Mouse (Mus musculus): ENCODE results near the gene March1. TPM values are rescaled to one million over a fixed set of nuclear protein-coding genes. Genes with fewer than 3 reads are reported as not detected.

The March1 gene
- total and polyA plus RNA-seq, 3 experiments: 0.04 TPM; not detected in 2

GRCm38 (mm10) chr8:66406596-66407361 lies 789.1 kb downstream of the March1 start:
- TF ChIP-seq ETS1 (IDR thresholded peaks at IDR 0.05; ENCODE audit: low read depth, low read length): no peak
- peak in 1 of 3 experiments; percentile 29; a peak in 2 of 6 replicates for TF ChIP-seq CTCF (IDR thresholded peaks at IDR 0.05 in 2 of 3, conservative IDR thresholded peaks at IDR 0.05 in 1 of 3; ENCODE audit: control insufficient read depth in 1 of 3, insufficient read depth in 1 of 3, low read depth in 2 of 3, low read length in 3 of 3, poor library complexity in 1 of 3, severe bottlenecking in 1 of 3)
- no peak for TF ChIP-seq BHLHE40 (IDR thresholded peaks at IDR 0.05; ENCODE audit: borderline replicate concordance, low read depth, low read length)
- no peak overlapping the region for H3K27ac ChIP-seq (ENCODE audit: control insufficient read depth, low read depth, low read length)
- H3K9ac ChIP-seq (ENCODE audit: control insufficient read depth, low read depth, low read length, poor library complexity, severe bottlenecking): no peak overlapping the region
- H3K4me1 ChIP-seq (ENCODE audit: control insufficient read depth in 1 of 2, insufficient read depth in 2 of 2, low read length in 2 of 2): 0 out of 4 replicates have a peak, but pooled peaks cover 1 to 4% of the 10 kb centered on the region in 2 experiments
- peaks cover 0 to 3% of the 10 kb centered on the region in 2 experiments; a peak in 2 of 4 replicates for H3K36me3 ChIP-seq (ENCODE audit: control insufficient read depth in 1 of 2, insufficient read depth in 2 of 2, low read length in 2 of 2)
- no peaks in the 10 kb centered on the region for H3K79me2 ChIP-seq (ENCODE audit: control insufficient read depth, insufficient read depth, low read length, poor library complexity)
- no peak overlapping the region for H3K4me3 ChIP-seq (ENCODE audit: control insufficient read depth in 1 of 2, insufficient read depth in 1 of 2, low read depth in 2 of 2, low read length in 2 of 2)
- H3K9me3 ChIP-seq (replicated peaks; ENCODE audit: insufficient read depth, low read length): no peaks in the 10 kb centered on the region
- H3K27me3 ChIP-seq (ENCODE audit: control insufficient read depth in 1 of 2, insufficient read depth in 2 of 2, low read length in 2 of 2): peaks cover 0 to 1% of the 10 kb centered on the region in 2 experiments; a peak in 1 of 4 replicates
- peak; percentile 37 for DNase-seq (ENCODE audit: low read depth, low spot score)

GRCm38 (mm10) chr8:66410080-66410615 lies 792.4 kb downstream of the March1 start:
- Histone ChIP-seq H3K4me1 (ENCODE audit: control insufficient read depth in 1 of 2, insufficient read depth in 2 of 2, low read length in 2 of 2) (0 out of 4 replicates have a peak, but pooled peaks cover 1 to 2% of the 10 kb centered on the region in 2 experiments), H3K4me3 (ENCODE audit: control insufficient read depth in 1 of 2, insufficient read depth in 1 of 2, low read depth in 2 of 2, low read length in 2 of 2) (no peak overlapping the region), H3K9me3 (replicated peaks; ENCODE audit: insufficient read depth, low read length) (no peaks in the 10 kb centered on the region), H3K27ac (ENCODE audit: control insufficient read depth, low read depth, low read length) (no peak overlapping the region), H3K27me3 (ENCODE audit: control insufficient read depth in 1 of 2, insufficient read depth in 2 of 2, low read length in 2 of 2) (peaks cover 0 to 1% of the 10 kb centered on the region in 2 experiments; a peak in 1 of 4 replicates), H3K79me2 (ENCODE audit: control insufficient read depth, insufficient read depth, low read length, poor library complexity) (no peaks in the 10 kb centered on the region), H3K36me3 (ENCODE audit: control insufficient read depth in 1 of 2, insufficient read depth in 2 of 2, low read length in 2 of 2) (peaks cover 0 to 2% of the 10 kb centered on the region in 2 experiments; a peak in 2 of 4 replicates), H3K9ac (ENCODE audit: control insufficient read depth, low read depth, low read length, poor library complexity, severe bottlenecking) (no peak overlapping the region)
- TF ChIP-seq JUND (IDR thresholded peaks at IDR 0.05; ENCODE audit: low read depth, low read length) (no peak), RCOR1 (IDR thresholded peaks at IDR 0.05; ENCODE audit: low read depth, low read length) (no peak), POLR2AphosphoS5 (IDR thresholded peaks at IDR 0.05; ENCODE audit: borderline replicate concordance, low read depth, low read length) (no peak), EP300 (IDR thresholded peaks at IDR 0.05; ENCODE audit: low read depth in 1 of 2, low read length in 2 of 2) (no peak), ZMIZ1 (IDR thresholded peaks at IDR 0.05; ENCODE audit: low read depth, low read length) (no peak), ZC3H11A (IDR thresholded peaks at IDR 0.05; ENCODE audit: low read depth, low read length) (no peak), POLR2A (IDR thresholded peaks at IDR 0.05; ENCODE audit: control insufficient read depth in 1 of 2, insufficient read depth in 1 of 2, low read depth in 1 of 2, low read length in 2 of 2, poor library complexity in 1 of 2) (no peak), SIN3A (IDR thresholded peaks at IDR 0.05; ENCODE audit: low read length) (no peak), RAD21 (IDR thresholded peaks at IDR 0.05; ENCODE audit: low read depth, low read length) (no peak), MAZ (IDR thresholded peaks at IDR 0.05; ENCODE audit: low read depth, low read length) (no peak), GABPA (IDR thresholded peaks at IDR 0.05; ENCODE audit: low read depth, low read length) (no peak), CTCF (IDR thresholded peaks at IDR 0.05 in 2 of 3, conservative IDR thresholded peaks at IDR 0.05 in 1 of 3; ENCODE audit: control insufficient read depth in 1 of 3, insufficient read depth in 1 of 3, low read depth in 2 of 3, low read length in 3 of 3, poor library complexity in 1 of 3, severe bottlenecking in 1 of 3) (no peak), TAL1 (IDR thresholded peaks at IDR 0.05; ENCODE audit: low read length) (no peak), ZKSCAN1 (IDR thresholded peaks at IDR 0.05; ENCODE audit: low read depth, low read length) (no peak), KAT2A (conservative IDR thresholded peaks at IDR 0.05; ENCODE audit: low read depth, low read length) (no peak)
- DNase-seq (ENCODE audit: low read depth, low spot score): no peak

Measured in MEL (cell line).